Mouse (Mus musculus) liver, embryonic 12.5 days (tissue): Measurements from ENCODE around the gene Wipf3. TPM values are rescaled to one million over a fixed set of nuclear protein-coding genes. Genes with fewer than 3 reads are reported as not detected.
A peak's percentile ranks its signal among the peaks of the same experiment; 100 is the strongest.

Experiments
- ATAC-seq: fragments of 200-750 bp; cut with Nextera tagmentation; 2 replicates; pipeline ENCODE4 v1.8.0; 2017; ENCODE audit warnings: moderate number of reproducible peaks, mild to moderate bottlenecking, moderate library complexity
- H3K27ac ChIP-seq: fragments of 300-500 bp; sonication (generic); 2 replicates; pipeline ENCODE4 v1.5.1; 2016; ENCODE audit warnings: mild to moderate bottlenecking
- H3K27me3 ChIP-seq: fragments of 300-500 bp; sonication (generic); replicated peaks from 2 replicates; pipeline ENCODE4 v1.6.1; 2016; ENCODE audit warnings: mild to moderate bottlenecking, moderate library complexity
- H3K36me3 ChIP-seq: fragments of 300-500 bp; sonication (generic); 2 replicates; pipeline ENCODE4 v1.6.1; 2016; ENCODE audit warnings: mild to moderate bottlenecking, moderate library complexity
- H3K4me1 ChIP-seq: fragments of 300-500 bp; sonication (generic); 2 replicates; pipeline ENCODE4 v1.6.1; 2016
- H3K4me2 ChIP-seq: fragments of 300-500 bp; sonication (generic); 2 replicates; pipeline ENCODE4 v1.6.1; 2016; ENCODE audit warnings: mild to moderate bottlenecking, moderate library complexity
- H3K4me3 ChIP-seq: fragments of 300-500 bp; sonication (generic); 2 replicates; pipeline ENCODE4 v1.5.1; 2016; ENCODE audit warnings: mild to moderate bottlenecking, moderate library complexity
- H3K9ac ChIP-seq: fragments of 300-500 bp; sonication (generic); 2 replicates; pipeline ENCODE4 v1.6.1; 2016; ENCODE audit warnings: mild to moderate bottlenecking, moderate library complexity
- H3K9me3 ChIP-seq: fragments of 300-500 bp; sonication (generic); replicated peaks from 2 replicates; pipeline ENCODE4 v1.6.1; 2016; ENCODE audit warnings: mild to moderate bottlenecking, moderate library complexity
- WGBS: fragments of 180-500 bp; shearing (Covaris S2); methylation state at CpG from one replicate; pipeline ENCODE4 v1.1.7; 2016; ENCODE audit not compliant: insufficient replicate concordance; 5-methylcytosine and 5-hydroxymethylcytosine counted together
- polyA plus RNA-seq: library from polyadenylated mRNA; unstranded; fragments of >200 nt; fragmentation: Nextera tagmentation; extraction: Ambion mirVana; gene quantifications from 2 replicates; pipeline ENCODE4 v1.2.1, GENCODE M21; 2016

The Wipf3 gene
- polyA plus RNA-seq, 1 experiment from 2014 or later, result 0.15 TPM

DNA sequence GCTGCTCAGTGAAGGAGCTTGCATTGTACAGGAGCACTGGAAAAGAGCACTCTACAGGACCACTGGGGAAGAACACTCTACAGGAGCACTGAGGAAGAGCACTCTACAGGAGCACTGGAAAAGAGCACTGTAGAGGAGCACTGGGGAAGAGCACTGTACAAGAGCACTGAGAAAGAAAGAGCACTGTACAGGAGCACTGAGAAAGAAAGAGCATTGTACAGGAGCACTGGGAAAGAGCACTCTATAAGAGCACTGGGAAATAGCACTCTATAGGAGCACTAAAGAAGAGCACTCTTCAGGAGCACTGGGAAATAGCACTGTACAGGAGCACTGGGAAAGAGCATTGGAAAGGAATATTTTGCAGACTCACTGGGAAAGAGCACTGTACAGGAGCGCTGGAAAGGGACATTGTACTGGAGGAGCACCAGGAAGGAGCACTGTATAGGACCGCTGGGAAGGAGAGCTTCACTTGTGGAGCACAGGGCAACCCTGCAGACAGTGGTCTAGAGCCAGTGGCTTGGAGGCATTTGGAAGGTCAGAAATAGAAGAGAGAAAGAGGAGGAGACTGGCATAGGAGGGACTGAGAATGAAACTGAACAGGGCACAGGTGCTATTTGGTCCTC lies 87.2 kb downstream of the Wipf3 start:
- H3K9ac ChIP-seq, result no peak overlapping the region
- no peak for ATAC-seq
- no peak overlapping the region for H3K4me3 ChIP-seq
- peaks cover 14% of the 10 kb centered on the region for H3K27me3 ChIP-seq
- no peaks in the 10 kb centered on the region for H3K36me3 ChIP-seq
- H3K9me3 ChIP-seq, result no peaks in the 10 kb centered on the region
- no peak overlapping the region for H3K4me2 ChIP-seq
- WGBS, result 71% methylated on average over 2 of the region's 2 CpGs
- H3K4me1 ChIP-seq, result no peaks in the 10 kb centered on the region
- H3K27ac ChIP-seq, result no peak overlapping the region

DNA sequence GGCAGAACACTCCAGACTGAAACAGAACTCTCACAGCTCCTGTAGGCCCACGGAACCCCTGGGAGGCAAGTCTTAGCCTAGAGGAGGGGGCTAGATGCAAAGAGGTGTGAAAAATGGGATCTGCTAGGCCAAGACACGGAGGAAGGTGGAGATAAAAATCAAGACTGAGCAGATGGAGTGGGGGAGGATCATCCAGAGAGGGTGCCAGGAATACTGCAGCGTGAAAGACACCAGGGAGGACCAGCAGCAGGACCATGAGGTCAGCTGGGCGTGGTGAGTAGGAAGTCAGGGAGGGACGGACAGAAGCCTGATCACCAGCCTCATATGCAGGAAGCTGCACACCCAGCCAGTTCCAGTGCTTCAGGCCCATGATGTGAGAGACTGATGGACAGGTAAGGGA lies 89.4 kb downstream of the Wipf3 start:
- H3K4me1 ChIP-seq, result no peaks in the 10 kb centered on the region
- no peak for ATAC-seq
- H3K9ac ChIP-seq, result no peak overlapping the region
- H3K27me3 ChIP-seq, result peaks cover 19% of the 10 kb centered on the region
- no peaks in the 10 kb centered on the region for H3K9me3 ChIP-seq
- no peaks in the 10 kb centered on the region for H3K36me3 ChIP-seq
- 44% methylated on average over 5 of the region's 5 CpGs for WGBS
- H3K4me3 ChIP-seq, result no peak overlapping the region
- no peak overlapping the region for H3K27ac ChIP-seq
- H3K4me2 ChIP-seq, result no peak overlapping the region

DNA sequence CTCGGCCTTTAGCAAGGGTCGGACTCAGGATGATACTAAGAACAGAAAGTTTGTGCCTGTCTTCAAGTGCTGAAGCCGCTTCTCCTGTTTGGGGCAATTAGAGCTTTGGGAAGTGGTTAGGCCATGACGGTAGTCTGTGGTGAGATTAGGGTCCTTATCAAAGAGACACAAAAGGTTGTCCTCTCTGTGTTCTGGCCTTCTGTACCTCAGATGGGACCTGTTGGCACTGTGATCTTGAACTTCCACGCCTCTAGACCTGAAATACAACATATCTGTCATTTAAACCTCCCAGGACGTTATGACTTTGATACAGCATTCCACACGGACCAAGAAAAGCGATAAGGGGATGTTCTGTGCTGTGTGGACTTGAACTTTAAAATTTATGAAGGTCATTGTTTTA lies 99.3 kb downstream of the Wipf3 start:
- Histone ChIP-seq H3K27me3 (peaks cover 15% of the 10 kb centered on the region; the same call in 1 of the 2 replicates), H3K4me2 (peak overlapping the region; percentile 7), H3K27ac (no peak overlapping the region), H3K9ac (no peak overlapping the region), H3K4me3 (no peak overlapping the region), H3K36me3 (no peaks in the 10 kb centered on the region), H3K4me1 (peaks cover 18% of the 10 kb centered on the region), H3K9me3 (no peaks in the 10 kb centered on the region)
- peak; percentile 83 for ATAC-seq
- WGBS, result 17% methylated on average over 8 of the region's 8 CpGs

DNA sequence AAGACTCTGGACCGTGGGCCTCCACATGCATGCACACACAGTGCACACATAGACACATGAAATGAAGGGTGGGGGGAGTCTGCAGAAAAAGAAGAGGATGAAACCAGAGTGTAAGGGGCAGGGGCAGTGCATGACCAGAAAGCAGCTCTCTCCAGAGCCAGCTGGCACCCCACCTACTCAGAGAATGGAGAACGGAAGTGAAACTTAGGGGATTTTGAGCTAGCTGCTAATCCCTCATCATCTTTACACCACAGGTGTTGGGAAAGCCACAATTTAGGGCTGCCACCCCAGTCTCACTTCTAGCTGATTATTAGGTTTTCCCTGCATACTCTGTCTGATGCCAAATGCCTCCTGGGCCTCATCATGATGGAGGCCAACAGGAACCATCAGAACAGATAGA lies 100.8 kb downstream of the Wipf3 start:
- no peak overlapping the region for H3K9ac ChIP-seq
- WGBS, result 73% methylated on average over 2 of the region's 2 CpGs
- no peak overlapping the region for H3K4me2 ChIP-seq
- no peak overlapping the region for H3K4me3 ChIP-seq
- no peak for ATAC-seq
- no peaks in the 10 kb centered on the region for H3K9me3 ChIP-seq
- no peaks in the 10 kb centered on the region for H3K36me3 ChIP-seq
- H3K27ac ChIP-seq, result no peak overlapping the region
- peaks cover 18% of the 10 kb centered on the region for H3K4me1 ChIP-seq
- peaks cover 21% of the 10 kb centered on the region; the same call in 1 of the 2 replicates for H3K27me3 ChIP-seq

DNA sequence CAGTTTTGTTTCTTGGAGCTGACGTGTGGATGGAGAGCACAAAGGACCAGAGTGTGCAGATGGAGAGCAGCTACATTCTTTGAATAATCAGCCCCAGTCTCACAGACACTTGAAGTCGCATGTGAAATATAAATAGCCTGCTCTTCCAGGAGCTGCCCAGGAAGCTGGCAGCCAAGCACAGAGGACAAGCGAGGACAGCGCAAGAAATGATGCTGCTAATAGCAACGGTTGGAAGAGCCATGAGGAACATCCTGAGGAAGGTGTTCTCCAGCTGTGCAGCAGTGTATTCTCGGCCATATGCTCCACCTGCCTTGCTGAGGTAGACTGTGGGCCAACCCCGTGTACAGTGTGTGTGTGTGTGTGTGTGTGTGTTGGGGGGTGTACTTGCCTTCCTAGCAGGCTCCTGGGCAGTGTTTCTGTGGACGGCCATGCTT lies 101.7 kb downstream of the Wipf3 start:
- Histone ChIP-seq H3K4me3 (no peak overlapping the region), H3K27me3 (0 out of 2 replicates have a peak, but pooled peaks cover 21% of the 10 kb centered on the region), H3K4me2 (no peak overlapping the region), H3K9ac (no peak overlapping the region), H3K27ac (no peak overlapping the region), H3K4me1 (peaks cover 18% of the 10 kb centered on the region), H3K9me3 (no peaks in the 10 kb centered on the region), H3K36me3 (no peaks in the 10 kb centered on the region)
- ATAC-seq, result no peak
- WGBS, result 56% methylated on average over 8 of the region's 8 CpGs

DNA sequence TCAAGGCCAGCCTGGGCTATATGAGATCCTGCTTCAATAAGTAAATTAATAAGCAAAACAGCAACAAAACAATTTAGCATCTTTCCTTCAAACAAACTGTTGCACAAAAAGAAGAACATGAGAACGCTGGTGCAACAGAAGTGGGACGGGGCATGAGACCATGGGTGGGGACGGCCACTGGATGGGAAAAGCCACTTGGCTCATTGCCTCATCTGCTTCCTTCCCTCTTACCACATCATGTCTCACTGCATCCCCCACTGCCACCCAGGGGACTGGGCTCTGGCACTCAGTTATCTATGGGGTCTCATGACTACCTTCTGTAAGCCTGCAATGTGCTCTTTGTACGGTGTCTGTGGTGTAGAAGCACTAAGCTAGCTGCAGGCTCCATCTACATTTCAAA lies 106.1 kb downstream of the Wipf3 start:
- Histone ChIP-seq H3K36me3 (no peaks in the 10 kb centered on the region), H3K4me3 (no peak overlapping the region), H3K27me3 (0 out of 2 replicates have a peak, but pooled peaks cover 14% of the 10 kb centered on the region), H3K4me1 (no peaks in the 10 kb centered on the region), H3K9ac (no peak overlapping the region), H3K27ac (no peak overlapping the region), H3K4me2 (no peak overlapping the region), H3K9me3 (no peaks in the 10 kb centered on the region)
- WGBS, result 73% methylated on average over 4 of the region's 4 CpGs
- ATAC-seq, result no peak

DNA sequence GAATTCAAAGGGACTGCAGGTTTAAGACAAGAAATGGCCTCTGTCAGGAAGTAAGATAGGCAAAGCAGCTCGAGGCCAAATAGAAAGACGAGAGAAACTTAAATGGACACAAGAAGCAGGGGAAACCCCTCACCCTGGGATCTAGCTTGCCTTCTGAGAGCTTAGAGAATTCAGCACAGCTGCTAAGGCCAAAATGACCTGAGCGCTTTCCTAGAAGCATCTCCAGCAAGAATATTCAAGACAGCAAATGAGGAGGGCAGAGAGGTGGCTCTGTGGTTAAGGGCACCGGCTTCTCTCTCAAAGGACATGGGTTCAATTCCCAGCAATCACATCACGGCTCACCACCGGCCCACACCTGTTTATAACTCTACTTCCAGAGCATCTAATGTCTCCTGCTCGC lies 107.7 kb downstream of the Wipf3 start:
- WGBS, result 61% methylated on average over 7 of the region's 7 CpGs
- Histone ChIP-seq H3K4me1 (no peaks in the 10 kb centered on the region), H3K4me3 (no peak overlapping the region), H3K9me3 (no peaks in the 10 kb centered on the region), H3K9ac (no peak overlapping the region), H3K27ac (no peak overlapping the region), H3K27me3 (0 out of 2 replicates have a peak, but pooled peaks cover 6% of the 10 kb centered on the region), H3K36me3 (no peaks in the 10 kb centered on the region), H3K4me2 (no peak overlapping the region)
- no peak for ATAC-seq

DNA sequence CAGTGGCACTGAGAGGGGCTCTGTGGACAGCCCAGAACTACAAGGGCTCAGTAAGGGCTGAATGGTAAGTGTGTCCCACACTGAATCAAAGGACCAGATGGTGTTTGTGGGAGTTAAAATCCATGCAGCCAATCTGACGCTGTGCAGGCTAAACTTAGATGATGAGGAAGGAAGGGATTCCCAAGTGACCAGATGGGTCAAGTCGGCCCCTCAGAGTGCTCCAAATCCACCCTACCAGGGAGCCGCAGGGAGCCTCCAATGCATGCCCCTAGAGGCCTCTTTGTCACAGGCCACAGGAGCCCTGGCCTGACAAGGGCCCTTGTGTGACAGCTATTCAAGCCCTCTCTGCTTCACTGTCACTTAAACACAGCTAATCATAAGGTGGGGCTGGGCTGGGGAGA lies 109.4 kb downstream of the Wipf3 start:
- Histone ChIP-seq H3K27ac (no peak overlapping the region), H3K9me3 (no peaks in the 10 kb centered on the region), H3K27me3 (0 out of 2 replicates have a peak, but pooled peaks cover 6% of the 10 kb centered on the region), H3K4me2 (no peak overlapping the region), H3K9ac (no peak overlapping the region), H3K36me3 (no peaks in the 10 kb centered on the region), H3K4me3 (no peak overlapping the region), H3K4me1 (no peaks in the 10 kb centered on the region)
- WGBS, result 56% methylated on average over 3 of the region's 3 CpGs
- ATAC-seq, result no peak

DNA sequence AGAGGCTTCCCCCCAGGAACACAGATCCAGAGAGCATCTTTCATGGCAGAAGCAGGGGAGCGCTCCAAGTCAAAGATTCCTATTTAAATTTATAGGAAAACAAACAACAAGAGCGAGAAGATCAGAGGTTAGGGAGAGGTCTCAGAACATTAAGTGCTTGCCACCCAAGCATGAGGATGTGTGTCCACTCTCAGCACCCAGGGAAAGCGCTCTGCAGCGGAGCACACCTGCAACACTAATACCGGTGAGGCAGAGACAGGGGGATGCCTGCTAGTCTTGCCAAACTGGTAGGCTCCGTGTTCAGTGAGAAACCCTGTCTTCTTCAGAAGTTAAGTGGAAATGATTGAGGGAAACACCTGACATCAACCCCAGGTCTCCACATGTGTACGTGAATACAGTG lies 110.0 kb downstream of the Wipf3 start:
- no peaks in the 10 kb centered on the region for H3K36me3 ChIP-seq
- no peak overlapping the region for H3K4me3 ChIP-seq
- WGBS, result 81% methylated on average over 7 of the region's 7 CpGs
- no peaks in the 10 kb centered on the region for H3K9me3 ChIP-seq
- H3K9ac ChIP-seq, result no peak overlapping the region
- 0 out of 2 replicates have a peak, but pooled peaks cover 4% of the 10 kb centered on the region for H3K27me3 ChIP-seq
- H3K27ac ChIP-seq, result no peak overlapping the region
- no peak overlapping the region for H3K4me2 ChIP-seq
- H3K4me1 ChIP-seq, result no peaks in the 10 kb centered on the region
- ATAC-seq, result no peak

DNA sequence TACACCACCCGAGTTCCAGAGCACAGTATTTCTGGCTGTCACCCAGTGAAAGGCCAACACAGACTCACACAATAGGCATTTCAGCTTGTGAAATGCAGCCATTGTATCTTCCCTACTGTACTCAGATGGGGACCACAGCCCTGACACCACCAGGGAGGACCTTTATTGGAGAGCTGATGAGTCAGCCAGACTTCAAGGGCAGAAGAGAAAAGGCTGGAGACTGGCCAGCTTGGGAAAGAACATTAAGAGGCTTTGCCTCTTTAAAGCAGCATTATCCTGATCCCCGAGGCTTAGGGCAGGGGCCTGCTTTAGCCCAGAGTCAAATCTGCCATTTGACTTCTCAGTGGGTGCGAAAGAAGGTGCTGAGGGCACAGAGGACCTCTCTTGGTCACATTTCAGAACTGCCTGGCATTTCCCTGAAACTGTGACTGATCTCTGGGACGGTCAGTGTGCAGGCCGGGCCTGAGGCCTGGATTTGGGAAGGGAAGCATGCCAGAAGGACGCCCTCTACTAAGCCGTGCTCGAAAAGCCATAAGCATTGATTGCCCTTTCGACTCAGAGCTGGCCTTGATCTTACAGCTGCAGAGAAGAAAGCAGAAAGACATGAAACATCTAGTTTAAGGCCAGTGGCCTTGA lies 111.0 kb downstream of the Wipf3 start:
- no peak overlapping the region for H3K4me3 ChIP-seq
- no peak overlapping the region for H3K27ac ChIP-seq
- no peak overlapping the region for H3K4me2 ChIP-seq

DNA sequence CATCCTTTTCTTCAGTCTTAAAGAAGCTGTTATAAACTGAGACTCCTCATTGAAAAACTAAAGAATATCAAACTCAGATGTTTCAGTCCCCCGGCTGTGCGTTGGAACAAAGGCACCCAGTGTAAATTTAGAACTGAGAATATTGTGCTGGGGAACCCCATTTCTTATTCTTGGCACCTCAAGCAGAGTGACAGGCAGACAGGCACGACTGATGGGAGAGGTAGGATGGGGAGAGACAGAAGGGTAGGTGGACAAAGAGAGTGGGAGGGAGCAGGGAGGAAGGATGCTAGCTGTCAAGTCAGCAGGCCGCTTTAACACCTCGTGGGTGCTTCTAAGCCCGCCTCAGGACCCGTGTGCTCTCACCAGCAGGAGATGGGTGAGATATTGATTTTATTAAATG lies 113.4 kb downstream of the Wipf3 start:
- Histone ChIP-seq H3K36me3 (no peaks in the 10 kb centered on the region), H3K4me1 (no peaks in the 10 kb centered on the region), H3K27ac (no peak overlapping the region), H3K4me3 (no peak overlapping the region), H3K9me3 (no peaks in the 10 kb centered on the region), H3K9ac (no peak overlapping the region), H3K4me2 (no peak overlapping the region), H3K27me3 (no peaks in the 10 kb centered on the region)
- ATAC-seq, result no peak
- whole genome bisulfite sequencing, result 62% methylated on average over 7 of the region's 7 CpGs

More for the DNA sequence above, 111.0 kb downstream of the Wipf3 start:
- no peaks in the 10 kb centered on the region for H3K36me3 ChIP-seq
- H3K27me3 ChIP-seq, result no peaks in the 10 kb centered on the region
- no peak for ATAC-seq
- no peaks in the 10 kb centered on the region for H3K4me1 ChIP-seq
- 61% methylated on average over 9 of the region's 9 CpGs for WGBS
- H3K9me3 ChIP-seq, result no peaks in the 10 kb centered on the region
- H3K9ac ChIP-seq, result no peak overlapping the region

DNA sequence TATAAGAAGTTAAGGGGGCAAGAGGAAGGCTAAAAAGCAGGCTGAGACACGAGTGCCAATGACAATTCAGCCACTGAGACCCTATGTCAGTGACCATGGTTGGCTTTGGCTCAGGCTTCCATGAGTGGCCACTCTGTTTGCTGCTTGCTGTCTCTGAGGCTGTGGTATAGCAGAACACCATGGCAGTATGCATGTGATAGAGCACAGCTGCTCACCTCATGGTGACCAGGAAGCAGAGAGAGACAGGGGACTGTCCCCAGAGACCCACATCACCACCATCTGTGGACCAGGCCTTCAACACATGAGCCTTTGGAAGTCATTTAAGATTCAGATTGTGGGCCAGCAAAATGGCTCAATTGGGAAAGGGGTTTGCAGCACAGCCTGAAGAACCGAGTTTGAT lies 114.2 kb downstream of the Wipf3 start:
- Histone ChIP-seq H3K9me3 (no peaks in the 10 kb centered on the region), H3K4me2 (no peak overlapping the region), H3K4me1 (no peaks in the 10 kb centered on the region), H3K36me3 (no peaks in the 10 kb centered on the region), H3K9ac (no peak overlapping the region), H3K27me3 (no peaks in the 10 kb centered on the region), H3K27ac (no peak overlapping the region), H3K4me3 (no peak overlapping the region)
- no peak for ATAC-seq
- WGBS, result 43% methylated on average over 2 of the region's 2 CpGs
